Mouse (Mus musculus) intestine, embryonic 15.5 days (tissue): ENCODE measurements at regions not wholly inside any gene's neighbourhood (a gene's known extent, or its start where the extent isn't known, plus 50 kb on each side); places are given as distances from the start of the nearest gene placed in this dataset.

Experiments
- ATAC-seq: fragments of 200-750 bp; cut with Nextera tagmentation; 2 replicates; pipeline ENCODE4 v1.8.0; 2017; ENCODE audit warnings: moderate TSS enrichment, moderate library complexity
- H3K27ac ChIP-seq: fragments of 300-500 bp; sonication (generic); 2 replicates; pipeline ENCODE4 v1.5.1; 2015; ENCODE audit warnings: mild to moderate bottlenecking, inconsistent platforms
- H3K27me3 ChIP-seq: fragments of 300-500 bp; sonication (generic); replicated peaks from 2 replicates; pipeline ENCODE4 v1.6.1; 2015; ENCODE audit warnings: inconsistent platforms
- H3K36me3 ChIP-seq: fragments of 300-500 bp; sonication (generic); 2 replicates; pipeline ENCODE4 v1.6.1; 2015; ENCODE audit warnings: inconsistent platforms
- H3K4me1 ChIP-seq: fragments of 300-500 bp; sonication (generic); replicated peaks from 2 replicates; pipeline ENCODE4 v1.6.1; 2015; ENCODE audit warnings: inconsistent platforms
- H3K4me2 ChIP-seq: fragments of 300-500 bp; sonication (generic); replicated peaks from 2 replicates; pipeline ENCODE4 v1.6.1; 2015; ENCODE audit warnings: mild to moderate bottlenecking, inconsistent platforms
- H3K4me3 ChIP-seq: fragments of 300-500 bp; sonication (generic); replicated peaks from 2 replicates; pipeline ENCODE4 v1.5.1; 2015; ENCODE audit warnings: inconsistent platforms
- H3K9ac ChIP-seq: fragments of 300-500 bp; sonication (generic); 2 replicates; pipeline ENCODE4 v1.6.1; 2015; ENCODE audit warnings: inconsistent platforms
- H3K9me3 ChIP-seq: fragments of 300-500 bp; sonication (generic); 2 replicates; pipeline ENCODE4 v1.6.1; 2016; ENCODE audit warnings: inconsistent platforms
- WGBS: fragments of 180-500 bp; shearing (Covaris S2); methylation state at CpG from one replicate; pipeline ENCODE4 v1.1.7; 2015; 5-methylcytosine and 5-hydroxymethylcytosine counted together

DNA sequence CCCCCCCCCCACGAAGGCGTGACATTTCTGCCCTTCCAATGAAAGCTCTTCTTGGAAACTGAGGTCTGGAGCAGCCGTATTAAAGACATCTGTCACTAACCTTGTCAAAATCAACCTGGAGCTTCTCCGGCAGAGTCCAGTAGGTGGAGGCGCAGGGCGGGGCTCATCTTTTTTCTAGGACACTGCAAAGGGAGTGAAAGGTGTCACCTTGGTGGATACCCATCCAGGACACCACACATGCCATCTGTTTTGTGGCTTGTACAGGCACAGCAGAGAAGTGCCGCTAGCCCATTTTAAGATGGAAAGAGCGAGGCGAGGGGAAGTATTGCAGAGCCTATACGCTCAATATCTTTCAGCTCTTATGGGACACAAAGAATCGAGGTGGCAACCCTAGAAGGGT, 184.5 kb upstream of the Zfp618 start:
- Histone ChIP-seq H3K27me3 (no peaks in the 10 kb centered on the region), H3K4me1 (no peaks in the 10 kb centered on the region), H3K36me3 (no peaks in the 10 kb centered on the region), H3K9ac (peak overlapping the region; percentile 30), H3K4me3 (peak overlapping the region; percentile 38), H3K9me3 (no peaks in the 10 kb centered on the region), H3K4me2 (peak overlapping the region; percentile 73), H3K27ac (no peak overlapping the region)
- 46% methylated on average over 10 of the region's 11 CpGs for WGBS
- ATAC-seq = peak; percentile 29; the same call in 1 of the 2 replicates

GRCm38 (mm10) chr4:62781309-62781800, 184.0 kb upstream of the Zfp618 start:
- no peak for ATAC-seq
- H3K9me3 ChIP-seq = no peaks in the 10 kb centered on the region
- H3K4me2 ChIP-seq = no peak overlapping the region
- 43% methylated on average over 8 of the region's 8 CpGs for WGBS
- no peak overlapping the region for H3K9ac ChIP-seq
- no peaks in the 10 kb centered on the region for H3K4me1 ChIP-seq
- H3K36me3 ChIP-seq = no peaks in the 10 kb centered on the region
- no peak overlapping the region for H3K27ac ChIP-seq
- no peak overlapping the region for H3K4me3 ChIP-seq
- H3K27me3 ChIP-seq = no peaks in the 10 kb centered on the region

- no peak overlapping the region for H3K4me3 ChIP-seq
- H3K27ac ChIP-seq = no peak overlapping the region
- no peaks in the 10 kb centered on the region for H3K36me3 ChIP-seq
- no peak overlapping the region for H3K4me2 ChIP-seq
- 0 out of 2 replicates have a peak, but pooled peaks cover 4% of the 10 kb centered on the region for H3K4me1 ChIP-seq
- H3K9ac ChIP-seq = no peak overlapping the region
- no peaks in the 10 kb centered on the region for H3K9me3 ChIP-seq
- H3K27me3 ChIP-seq = no peaks in the 10 kb centered on the region
- WGBS = 87% methylated on average over 7 of the region's 7 CpGs
- ATAC-seq = no peak
Observed at GRCm38 (mm10) chr4:62785711-62786110, 179.7 kb upstream of the Zfp618 start.

DNA sequence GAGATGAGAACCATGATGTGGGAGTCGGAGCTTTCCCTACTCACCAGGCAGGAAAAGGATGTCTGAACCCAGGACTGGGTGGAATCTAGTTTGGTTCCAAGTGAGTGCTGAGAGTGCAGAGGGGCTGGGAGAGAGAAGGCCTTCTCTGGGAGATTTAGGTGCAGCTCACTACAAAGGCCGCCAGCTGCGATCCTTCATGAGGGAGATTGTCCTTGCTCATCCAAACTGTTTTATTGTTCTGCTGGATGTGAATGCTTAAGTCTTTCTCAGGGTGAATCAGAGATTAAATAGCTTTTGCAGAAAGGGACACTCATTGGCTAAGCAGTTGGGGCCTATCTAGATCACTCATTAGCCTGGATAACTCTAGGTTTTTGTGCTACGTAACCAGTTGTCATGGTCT, 175.7 kb upstream of the Zfp618 start:
- no peak for ATAC-seq
- Histone ChIP-seq H3K4me2 (no peak overlapping the region), H3K27me3 (no peaks in the 10 kb centered on the region)

DNA sequence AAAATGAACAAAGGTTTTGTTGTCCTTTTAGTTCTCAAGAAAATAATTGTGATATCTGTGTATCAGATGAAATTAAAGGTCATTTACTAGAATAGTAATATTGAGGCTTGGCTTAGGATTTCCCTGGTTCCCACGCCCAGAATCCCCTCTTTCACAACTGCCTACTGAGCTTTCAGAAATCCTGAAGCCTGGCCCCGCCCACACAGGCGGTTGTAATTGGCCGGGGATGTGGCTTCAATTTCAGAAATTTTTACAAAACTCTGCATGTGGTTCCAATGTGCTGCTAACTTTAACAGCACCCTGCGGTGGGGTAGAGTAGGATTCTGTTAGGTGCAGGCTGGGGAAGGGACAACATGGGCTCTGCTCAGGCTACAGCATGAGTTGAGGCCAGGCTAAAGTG, 171.8 kb upstream of the Zfp618 start:
- no peak overlapping the region for H3K27ac ChIP-seq
- no peak overlapping the region for H3K4me2 ChIP-seq
- H3K4me3 ChIP-seq = no peak overlapping the region
- no peak for ATAC-seq
- H3K27me3 ChIP-seq = no peaks in the 10 kb centered on the region
- no peaks in the 10 kb centered on the region for H3K36me3 ChIP-seq
- no peaks in the 10 kb centered on the region for H3K9me3 ChIP-seq
- H3K4me1 ChIP-seq = 0 out of 2 replicates have a peak, but pooled peaks cover 4% of the 10 kb centered on the region
- WGBS = 65% methylated on average over 5 of the region's 5 CpGs
- H3K9ac ChIP-seq = no peak overlapping the region

More for the DNA sequence above, 175.7 kb upstream of the Zfp618 start:
- no peaks in the 10 kb centered on the region for H3K9me3 ChIP-seq
- H3K9ac ChIP-seq = no peak overlapping the region
- no peaks in the 10 kb centered on the region for H3K36me3 ChIP-seq
- H3K27ac ChIP-seq = no peak overlapping the region
- H3K4me3 ChIP-seq = no peak overlapping the region
- H3K4me1 ChIP-seq = 0 out of 2 replicates have a peak, but pooled peaks cover 4% of the 10 kb centered on the region
- WGBS = 61% methylated on average over 4 of the region's 4 CpGs

- WGBS = 77% methylated on average over 10 of the region's 10 CpGs
- no peak overlapping the region for H3K4me2 ChIP-seq
- no peak overlapping the region for H3K4me3 ChIP-seq
- H3K36me3 ChIP-seq = no peaks in the 10 kb centered on the region
- no peak overlapping the region for H3K27ac ChIP-seq
- no peak overlapping the region for H3K9ac ChIP-seq
- ATAC-seq = no peak
- H3K4me1 ChIP-seq = no peaks in the 10 kb centered on the region
- H3K9me3 ChIP-seq = no peaks in the 10 kb centered on the region
- no peaks in the 10 kb centered on the region for H3K27me3 ChIP-seq
Observed at GRCm38 (mm10) chr4:62795538-62795937, 169.8 kb upstream of the Zfp618 start.

- H3K9ac ChIP-seq = no peak overlapping the region
- H3K9me3 ChIP-seq = no peaks in the 10 kb centered on the region
- H3K4me2 ChIP-seq = no peak overlapping the region
- 64% methylated on average over 4 of the region's 4 CpGs for whole genome bisulfite sequencing
- no peaks in the 10 kb centered on the region for H3K36me3 ChIP-seq
- H3K27me3 ChIP-seq = no peaks in the 10 kb centered on the region
- H3K4me3 ChIP-seq = no peak overlapping the region
- H3K4me1 ChIP-seq = no peaks in the 10 kb centered on the region
- ATAC-seq = no peak
- H3K27ac ChIP-seq = no peak overlapping the region
Observed at GRCm38 (mm10) chr4:62799923-62800322, 165.4 kb upstream of the Zfp618 start.

- Histone ChIP-seq H3K4me1 (peaks cover 7% of the 10 kb centered on the region), H3K4me3 (no peak overlapping the region), H3K9ac (no peak overlapping the region), H3K9me3 (no peaks in the 10 kb centered on the region), H3K27ac (no peak overlapping the region), H3K4me2 (no peak overlapping the region), H3K27me3 (no peaks in the 10 kb centered on the region), H3K36me3 (no peaks in the 10 kb centered on the region)
- no peak for ATAC-seq
- 6% methylated on average over 6 of the region's 6 CpGs for whole genome bisulfite sequencing
Observed at GRCm38 (mm10) chr4:62805841-62806240, 159.5 kb upstream of the Zfp618 start.

GRCm38 (mm10) chr4:62806786-62807185, 158.6 kb upstream of the Zfp618 start:
- Histone ChIP-seq H3K9ac (no peak overlapping the region), H3K27ac (no peak overlapping the region), H3K36me3 (no peaks in the 10 kb centered on the region), H3K4me3 (no peak overlapping the region), H3K4me2 (no peak overlapping the region), H3K9me3 (no peaks in the 10 kb centered on the region), H3K27me3 (no peaks in the 10 kb centered on the region), H3K4me1 (peaks cover 7% of the 10 kb centered on the region)
- 66% methylated on average over 2 of the region's 2 CpGs for WGBS
- ATAC-seq = no peak

DNA sequence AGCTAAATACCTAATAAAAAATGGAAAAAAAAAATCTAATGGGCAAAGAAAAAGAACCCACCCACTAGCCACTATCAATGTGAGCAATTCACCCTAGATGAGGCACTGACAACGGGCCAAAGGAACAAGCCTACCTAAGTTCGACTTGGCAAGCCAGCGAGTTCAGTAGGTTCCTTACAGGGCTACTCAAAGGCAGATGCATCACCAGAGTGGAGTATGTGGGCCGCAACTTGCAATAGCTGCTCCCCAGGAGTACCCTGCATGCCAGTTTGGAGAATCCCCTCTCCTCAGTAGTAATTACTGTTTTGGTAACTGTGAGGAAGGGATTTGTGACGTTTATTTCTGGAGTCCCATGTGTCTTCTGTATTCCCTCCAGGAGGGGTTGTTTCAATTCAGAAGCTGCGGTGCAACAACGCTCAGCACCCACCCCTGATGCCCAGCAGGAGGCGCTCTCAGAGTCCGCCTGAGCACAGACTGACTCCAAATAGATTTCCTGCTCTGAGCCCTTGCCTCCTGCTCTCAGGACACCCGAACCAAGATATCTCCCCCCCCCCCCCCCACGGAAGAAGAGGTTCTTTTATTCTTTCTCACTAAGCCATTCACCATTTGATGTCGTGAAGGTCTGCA, 157.3 kb upstream of the Zfp618 start:
- no peak for ATAC-seq
- no peak overlapping the region for H3K27ac ChIP-seq
- no peaks in the 10 kb centered on the region for H3K27me3 ChIP-seq
- H3K4me3 ChIP-seq = no peak overlapping the region
- H3K4me2 ChIP-seq = no peak overlapping the region
- H3K36me3 ChIP-seq = no peaks in the 10 kb centered on the region
- no peaks in the 10 kb centered on the region for H3K9me3 ChIP-seq
- H3K9ac ChIP-seq = no peak overlapping the region
- H3K4me1 ChIP-seq = peaks cover 7% of the 10 kb centered on the region
- 71% methylated on average over 12 of the region's 12 CpGs for WGBS

- no peak for ATAC-seq
- Histone ChIP-seq H3K27me3 (no peaks in the 10 kb centered on the region), H3K4me1 (peaks cover 7% of the 10 kb centered on the region), H3K9me3 (no peaks in the 10 kb centered on the region), H3K4me3 (no peak overlapping the region), H3K9ac (no peak overlapping the region), H3K4me2 (no peak overlapping the region), H3K36me3 (no peaks in the 10 kb centered on the region), H3K27ac (no peak overlapping the region)
- WGBS = 94% methylated on average over 12 of the region's 12 CpGs
Observed at GRCm38 (mm10) chr4:62808553-62808950, 156.8 kb upstream of the Zfp618 start.

- H3K27ac ChIP-seq = no peak overlapping the region
- H3K9me3 ChIP-seq = no peaks in the 10 kb centered on the region
- peaks cover 7% of the 10 kb centered on the region for H3K4me1 ChIP-seq
- no peak overlapping the region for H3K9ac ChIP-seq
- no peak overlapping the region for H3K4me2 ChIP-seq
- WGBS = 68% methylated on average over 4 of the region's 4 CpGs
- no peak overlapping the region for H3K4me3 ChIP-seq
- H3K36me3 ChIP-seq = no peaks in the 10 kb centered on the region
- no peak for ATAC-seq
- no peaks in the 10 kb centered on the region for H3K27me3 ChIP-seq
Observed at GRCm38 (mm10) chr4:62809048-62809447, 156.3 kb upstream of the Zfp618 start.

DNA sequence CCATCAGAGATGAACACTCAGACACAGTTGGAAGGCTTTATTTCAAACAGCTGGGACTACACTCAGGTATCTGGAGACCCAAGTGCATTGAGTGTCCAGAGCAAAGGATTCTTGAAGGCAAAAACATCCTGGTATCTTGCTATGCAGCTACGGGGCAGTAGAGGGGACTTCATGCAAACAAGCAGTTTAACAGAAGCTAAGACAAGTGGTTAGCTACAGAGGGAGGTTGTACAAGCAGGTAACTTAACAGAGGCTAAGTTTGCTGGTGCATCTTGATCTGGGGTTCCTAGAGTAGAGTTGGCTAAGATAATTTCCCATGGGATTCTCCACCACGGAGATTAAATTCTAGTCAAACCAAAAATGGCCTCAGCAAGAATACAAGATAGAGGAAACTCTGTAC, 145.5 kb upstream of the Zfp618 start:
- Histone ChIP-seq H3K4me2 (no peak overlapping the region), H3K27ac (no peak overlapping the region), H3K4me1 (no peaks in the 10 kb centered on the region), H3K27me3 (no peaks in the 10 kb centered on the region), H3K9me3 (no peaks in the 10 kb centered on the region), H3K9ac (no peak overlapping the region), H3K36me3 (no peaks in the 10 kb centered on the region), H3K4me3 (no peak overlapping the region)
- 87% methylated on average over 2 of the region's 2 CpGs for WGBS
- ATAC-seq = no peak
